Mouse (Mus musculus): Measurements from ENCODE around the gene Fam126a. TPM values are rescaled to one million over a fixed set of nuclear protein-coding genes. Genes with fewer than 3 reads are reported as not detected.

The Fam126a gene
- 11.5 and 12.4 TPM in 2 replicates for polyA plus RNA-seq (2015; fragmentation: Nextera tagmentation; extraction: Ambion mirVana)

DNA sequence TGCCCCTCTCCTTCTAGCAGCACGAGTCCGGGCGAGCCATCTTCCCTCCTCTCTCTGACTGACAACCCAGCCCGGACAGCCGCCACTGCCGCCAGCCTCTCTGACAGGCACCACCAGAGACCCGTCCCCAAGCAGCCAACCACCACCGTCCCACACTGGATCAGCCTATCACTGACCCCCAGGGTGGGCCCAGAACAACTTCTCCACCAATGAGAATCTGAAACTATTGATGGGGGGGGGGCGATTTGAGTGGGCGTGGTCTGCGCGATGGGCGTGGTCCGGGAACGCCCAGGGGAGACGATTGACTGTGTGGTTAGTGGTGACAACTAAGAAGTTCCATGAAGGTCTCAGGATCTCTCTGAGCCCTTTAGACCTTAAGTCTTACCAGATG is at the start of gene Fam126a:
Gene Fam126a, minus strand, starts transcription at position 112 of the 391 bp plus-strand sequence.
- TF ChIP-seq CTCF (IDR thresholded peaks at IDR 0.05), result no peak; the same call in 1 of the 2 replicates
- DNase-seq (ENCODE audit: low spot score), result peak; percentile 98
- H3K27ac ChIP-seq (ENCODE audit: low read length), result peak within 1 kb of the TSS; percentile 81
- H3K4me3 ChIP-seq (ENCODE audit: low read depth, low read length), result peak within 1 kb of the TSS; percentile 68
- WGBS, result 0% methylated on average over 15 of the region's 16 CpGs
- no peaks in the 10 kb centered on the region for H3K36me3 ChIP-seq (ENCODE audit: insufficient read depth, low read length)
- H3K4me2 ChIP-seq (replicated peaks; ENCODE audit: low read depth, low read length), result peak within 1 kb of the TSS; percentile 87
- no peaks in the 10 kb centered on the region for H3K4me1 ChIP-seq (ENCODE audit: insufficient read depth, low read depth, low read length)
- ATAC-seq, result peak; percentile 100
- H3K27me3 ChIP-seq (replicated peaks; ENCODE audit: insufficient read depth, low read length), result no peaks in the 10 kb centered on the region
- H3K9ac ChIP-seq (replicated peaks; ENCODE audit: low read depth), result peak within 1 kb of the TSS; percentile 81
- H3K9me3 ChIP-seq (ENCODE audit: low read length), result no peaks in the 10 kb centered on the region

GRCm38 (mm10) chr5:24078420-24079179 is 48.1 kb upstream of the Fam126a start:
- Histone ChIP-seq H3K36me3 (ENCODE audit: insufficient read depth, low read length) (no peaks in the 10 kb centered on the region), H3K4me2 (replicated peaks; ENCODE audit: low read depth, low read length) (no peak overlapping the region), H3K27me3 (replicated peaks; ENCODE audit: insufficient read depth, low read length) (no peaks in the 10 kb centered on the region), H3K9ac (replicated peaks; ENCODE audit: low read depth) (no peak overlapping the region), H3K9me3 (ENCODE audit: low read length) (no peaks in the 10 kb centered on the region), H3K4me3 (ENCODE audit: low read depth, low read length) (no peak overlapping the region), H3K27ac (ENCODE audit: low read length) (no peak overlapping the region), H3K4me1 (ENCODE audit: insufficient read depth, low read depth, low read length) (no peaks in the 10 kb centered on the region)
- 56% methylated on average over 7 of the region's 7 CpGs for WGBS
- DNase-seq (ENCODE audit: low spot score) (peak; percentile 42), ATAC-seq (peak; percentile 72)
- TF ChIP-seq EP300 (IDR thresholded peaks at IDR 0.05) (no peak), CTCF (IDR thresholded peaks at IDR 0.05) (peak; percentile 45)

DNA sequence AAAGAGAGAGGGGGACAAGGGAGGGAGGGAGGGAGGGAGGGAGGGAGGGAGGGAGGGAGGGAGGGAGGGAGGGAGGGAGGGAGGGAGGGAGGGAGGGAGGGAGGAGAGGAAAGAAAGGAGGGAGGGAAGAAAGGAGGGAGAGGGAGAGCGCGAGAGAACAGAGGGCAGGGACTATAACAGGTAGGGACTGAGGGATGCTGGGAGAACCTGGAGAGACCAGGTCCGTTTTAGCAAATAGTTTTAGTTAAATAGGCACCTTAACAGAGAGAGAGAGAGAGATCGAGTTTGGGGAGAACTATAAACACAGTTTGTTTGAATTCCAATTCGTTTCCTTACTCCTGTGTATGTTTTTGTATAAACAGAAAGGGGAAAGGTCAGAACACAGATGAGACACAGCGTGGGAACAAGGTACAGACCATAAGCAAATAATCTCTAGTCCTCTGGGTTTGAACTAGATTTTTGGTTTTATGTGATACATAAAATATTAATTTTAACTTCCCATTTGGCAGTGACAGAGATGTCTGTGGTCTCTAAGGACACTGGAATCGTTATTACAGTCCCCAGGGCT is 47.3 kb upstream of the Fam126a start:
- ATAC-seq (no peak), DNase-seq (ENCODE audit: low spot score) (peak; percentile 8)
- no peaks in the 10 kb centered on the region for H3K27me3 ChIP-seq (replicated peaks; ENCODE audit: insufficient read depth, low read length)
- no peak overlapping the region for H3K9ac ChIP-seq (replicated peaks; ENCODE audit: low read depth)
- 7% methylated on average over 7 of the region's 7 CpGs for WGBS
- H3K4me3 ChIP-seq (ENCODE audit: low read depth, low read length), result 0 out of 2 replicates have a peak overlapping the region, but pooled peaks have one; percentile 14
- TF ChIP-seq CTCF (IDR thresholded peaks at IDR 0.05) (no peak), EP300 (IDR thresholded peaks at IDR 0.05) (no peak)
- no peaks in the 10 kb centered on the region for H3K4me1 ChIP-seq (ENCODE audit: insufficient read depth, low read depth, low read length)
- no peak overlapping the region for H3K27ac ChIP-seq (ENCODE audit: low read length)
- H3K4me2 ChIP-seq (replicated peaks; ENCODE audit: low read depth, low read length), result peak overlapping the region; percentile 43
- H3K36me3 ChIP-seq (ENCODE audit: insufficient read depth, low read length), result no peaks in the 10 kb centered on the region
- H3K9me3 ChIP-seq (ENCODE audit: low read length), result no peaks in the 10 kb centered on the region

DNA sequence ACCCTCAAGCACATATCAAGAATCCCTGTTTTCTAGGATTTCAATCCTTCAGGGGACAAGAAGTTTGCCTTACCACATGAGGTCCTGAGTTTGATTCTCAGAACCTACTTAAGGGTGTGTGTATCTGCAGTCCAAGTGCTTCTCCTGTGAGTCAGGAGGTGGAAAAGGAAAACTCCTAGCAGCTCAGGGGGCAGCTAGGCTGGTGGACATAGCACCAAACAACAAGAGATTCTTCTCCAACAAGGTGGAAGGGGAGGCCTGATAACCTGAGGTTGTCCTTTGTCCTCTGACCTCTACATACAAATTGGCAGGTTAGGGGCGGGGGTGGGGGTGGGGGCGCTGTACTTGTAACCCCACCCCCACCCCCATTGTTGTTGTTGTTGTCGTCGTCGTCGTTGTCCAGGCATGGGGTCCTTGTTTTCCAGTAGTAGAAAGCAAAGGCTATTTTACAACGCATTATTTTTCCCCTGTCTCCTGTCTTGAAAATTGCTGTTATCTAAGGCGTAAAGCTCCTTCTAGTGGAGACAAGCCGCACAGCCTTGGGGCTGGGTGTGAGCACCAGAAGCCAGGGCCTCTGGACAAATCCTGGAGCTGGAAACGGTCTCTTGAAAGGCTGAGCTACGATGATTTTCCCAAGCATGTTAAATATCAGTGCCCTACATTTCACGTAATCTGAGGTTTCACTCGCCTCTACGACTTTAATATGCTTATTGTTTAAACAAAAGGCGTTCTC is 46.7 kb upstream of the Fam126a start:
- peak overlapping the region; percentile 43 for H3K4me2 ChIP-seq (replicated peaks; ENCODE audit: low read depth, low read length)
- H3K4me3 ChIP-seq (ENCODE audit: low read depth, low read length), result peak overlapping the region; percentile 14; the same call in 1 of the 2 replicates
- DNase-seq (ENCODE audit: low spot score) (peak; percentile 90), ATAC-seq (peak; percentile 91)
- H3K9ac ChIP-seq (replicated peaks; ENCODE audit: low read depth), result no peak overlapping the region
- no peak overlapping the region for H3K27ac ChIP-seq (ENCODE audit: low read length)
- no peaks in the 10 kb centered on the region for H3K4me1 ChIP-seq (ENCODE audit: insufficient read depth, low read depth, low read length)
- WGBS, result 2% methylated on average over 14 of the region's 15 CpGs
- H3K9me3 ChIP-seq (ENCODE audit: low read length), result no peaks in the 10 kb centered on the region
- H3K36me3 ChIP-seq (ENCODE audit: insufficient read depth, low read length), result no peaks in the 10 kb centered on the region
- TF ChIP-seq EP300 (IDR thresholded peaks at IDR 0.05), result no peak
- TF ChIP-seq CTCF (IDR thresholded peaks at IDR 0.05), result peak; percentile 88
- no peaks in the 10 kb centered on the region for H3K27me3 ChIP-seq (replicated peaks; ENCODE audit: insufficient read depth, low read length)

GRCm38 (mm10) chr5:24072031-24072430 is 41.5 kb upstream of the Fam126a start:
- H3K27ac ChIP-seq (ENCODE audit: low read length), result peak overlapping the region; percentile 76
- no peak overlapping the region for H3K9ac ChIP-seq (replicated peaks; ENCODE audit: low read depth)
- H3K4me1 ChIP-seq (ENCODE audit: insufficient read depth, low read depth, low read length), result no peaks in the 10 kb centered on the region
- no peaks in the 10 kb centered on the region for H3K27me3 ChIP-seq (replicated peaks; ENCODE audit: insufficient read depth, low read length)
- no peak overlapping the region for H3K4me2 ChIP-seq (replicated peaks; ENCODE audit: low read depth, low read length)
- H3K4me3 ChIP-seq (ENCODE audit: low read depth, low read length), result no peak overlapping the region
- ATAC-seq, result peak; percentile 97
- TF ChIP-seq EP300 (IDR thresholded peaks at IDR 0.05), result no peak
- TF ChIP-seq CTCF (IDR thresholded peaks at IDR 0.05), result no peak
- 51% methylated on average over 6 of the region's 6 CpGs for WGBS
- no peaks in the 10 kb centered on the region for H3K36me3 ChIP-seq (ENCODE audit: insufficient read depth, low read length)
- DNase-seq (ENCODE audit: low spot score), result peak; percentile 87
- no peaks in the 10 kb centered on the region for H3K9me3 ChIP-seq (ENCODE audit: low read length)

DNA sequence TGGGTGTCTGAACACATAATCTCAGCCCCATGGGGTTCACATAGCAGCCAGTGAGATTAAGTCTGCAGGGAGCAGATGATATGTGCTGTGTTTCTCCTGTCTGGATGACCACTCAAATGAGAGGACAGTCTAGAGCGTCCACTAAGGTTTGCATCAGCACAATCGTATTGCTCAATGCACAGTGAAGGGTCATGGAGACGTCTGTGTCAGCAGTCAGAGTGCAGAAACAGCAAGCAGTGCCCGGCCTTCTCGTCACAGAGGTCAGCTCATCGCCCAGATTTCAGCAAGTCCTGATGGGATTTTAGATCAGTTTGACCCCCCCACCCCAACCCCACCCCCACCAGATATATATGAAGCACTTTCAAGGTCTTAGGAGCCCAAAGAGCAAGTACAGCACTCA is 38.5 kb upstream of the Fam126a start:
- DNase-seq (ENCODE audit: low spot score) (peak; percentile 55), ATAC-seq (peak; percentile 53)
- Histone ChIP-seq H3K9me3 (ENCODE audit: low read length) (no peaks in the 10 kb centered on the region), H3K27me3 (replicated peaks; ENCODE audit: insufficient read depth, low read length) (no peaks in the 10 kb centered on the region), H3K9ac (replicated peaks; ENCODE audit: low read depth) (no peak overlapping the region), H3K36me3 (ENCODE audit: insufficient read depth, low read length) (no peaks in the 10 kb centered on the region), H3K27ac (ENCODE audit: low read length) (no peak overlapping the region), H3K4me1 (ENCODE audit: insufficient read depth, low read depth, low read length) (no peaks in the 10 kb centered on the region), H3K4me3 (ENCODE audit: low read depth, low read length) (no peak overlapping the region), H3K4me2 (replicated peaks; ENCODE audit: low read depth, low read length) (no peak overlapping the region)
- TF ChIP-seq CTCF (IDR thresholded peaks at IDR 0.05) (no peak), EP300 (IDR thresholded peaks at IDR 0.05) (no peak)
- WGBS, result 66% methylated on average over 6 of the region's 6 CpGs

Data from lung, postnatal 0 days (tissue).